27 mouse cellular contexts compared by ENCODE assay signal in the genomic region with DNA sequence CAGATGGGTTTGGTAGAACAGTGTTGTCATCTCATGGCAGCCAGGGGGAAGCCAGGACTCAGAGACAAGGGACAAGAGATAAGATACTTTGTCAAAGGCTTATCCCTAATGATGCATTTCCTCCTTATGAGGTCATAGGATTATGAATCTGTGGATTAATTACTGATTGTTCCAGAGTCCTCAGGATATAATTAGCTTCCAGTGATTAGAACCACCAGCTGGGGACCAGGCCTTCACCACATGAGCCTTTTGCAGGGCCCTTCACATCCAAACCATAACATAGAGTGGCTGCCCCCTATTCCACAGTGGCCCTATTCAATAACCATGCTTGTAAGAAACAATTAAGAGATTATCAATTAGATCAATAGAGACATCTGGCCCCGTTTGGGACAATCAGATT. TPM values are rescaled to one million over a fixed set of nuclear protein-coding genes. Genes with fewer than 3 reads are reported as not detected.
DNase-seq lines count a peak whose midpoint lies in the region; ATAC-seq and TF ChIP-seq lines count a peak whose summit lies in the region.
"Had no signal": no experiment of that assay in that cellular context is flagged by ENCODE, and none has a peak within 500 bp of the region (broad histone marks: within the 10 kb centered on the region; RNA-seq: fewer than 3 reads in every experiment).

No protein-coding gene starts in this region.

- H3K4me1 ChIP-seq in forebrain, postnatal 0 days (ENCODE audit: insufficient read depth): no peaks in the 10 kb centered on the region
- H3K4me1 ChIP-seq in forebrain, embryonic 16.5 days (replicated peaks; ENCODE audit: control insufficient read depth, insufficient read depth, low read length): no peaks in the 10 kb centered on the region
- no peaks in the 10 kb centered on the region; the same call in 1 of the 2 replicates for H3K4me1 ChIP-seq in intestine, embryonic 14.5 days (replicated peaks; ENCODE audit: control insufficient read depth, insufficient read depth, low read length)
- H3K4me1 ChIP-seq in intestine, postnatal 0 days (replicated peaks; ENCODE audit: control insufficient read depth, insufficient read depth, low read length): no peaks in the 10 kb centered on the region
- no peaks in the 10 kb centered on the region for H3K4me1 ChIP-seq in midbrain, embryonic 13.5 days (replicated peaks)
- H3K4me1 ChIP-seq in midbrain, embryonic 10.5 days: peaks cover 6% of the 10 kb centered on the region; the same call in 1 of the 2 replicates
- H3K4me1 ChIP-seq in forebrain, embryonic 14.5 days (ENCODE audit: control insufficient read depth, insufficient read depth, low read length): no peaks in the 10 kb centered on the region
- H3K4me1 ChIP-seq: forebrain, embryonic 15.5 days; hindbrain, embryonic 15.5 days; intestine, embryonic 15.5 days; megakaryocyte, embryonic 14.5 days had no signal

- 3% methylated on average over 1 of the region's 1 CpGs for WGBS in forebrain, postnatal 0 days
- WGBS in forebrain, embryonic 16.5 days: 32% methylated on average over 1 of the region's 1 CpGs
- WGBS in intestine, embryonic 14.5 days: 70% methylated on average over 1 of the region's 1 CpGs
- 59% methylated on average over 1 of the region's 1 CpGs for WGBS in intestine, postnatal 0 days
- 34% methylated on average over 1 of the region's 1 CpGs for WGBS in midbrain, embryonic 13.5 days
- WGBS in midbrain, embryonic 10.5 days: 59% methylated on average over 1 of the region's 1 CpGs
- WGBS in forebrain, embryonic 14.5 days: 18% methylated on average over 1 of the region's 1 CpGs

- no peak overlapping the region for H3K9ac ChIP-seq in forebrain, postnatal 0 days
- H3K9ac ChIP-seq in forebrain, embryonic 16.5 days (replicated peaks; ENCODE audit: low read depth, low read length): no peak overlapping the region
- H3K9ac ChIP-seq in intestine, embryonic 14.5 days (ENCODE audit: low read length): no peak overlapping the region
- no peak overlapping the region for H3K9ac ChIP-seq in intestine, postnatal 0 days (ENCODE audit: low read depth, low read length)
- no peak overlapping the region for H3K9ac ChIP-seq in midbrain, embryonic 13.5 days (replicated peaks)
- H3K9ac ChIP-seq in forebrain, embryonic 14.5 days (ENCODE audit: low read length): no peak overlapping the region
- H3K9ac ChIP-seq: embryonic facial prominence, embryonic 12.5 days; forebrain, embryonic 15.5 days; hindbrain, embryonic 15.5 days; intestine, embryonic 15.5 days; liver, embryonic 12.5 days; liver, postnatal 0 days; neural tube, embryonic 13.5 days had no signal

- no peaks in the 10 kb centered on the region for H3K27me3 ChIP-seq in forebrain, postnatal 0 days (ENCODE audit: insufficient read depth, low read length)
- no peaks in the 10 kb centered on the region for H3K27me3 ChIP-seq in forebrain, embryonic 16.5 days (replicated peaks; ENCODE audit: control insufficient read depth, insufficient read depth, low read length)
- no peaks in the 10 kb centered on the region for H3K27me3 ChIP-seq in intestine, embryonic 14.5 days (replicated peaks; ENCODE audit: control insufficient read depth, insufficient read depth, low read length)
- H3K27me3 ChIP-seq in intestine, postnatal 0 days (replicated peaks; ENCODE audit: control insufficient read depth, insufficient read depth, low read length): no peaks in the 10 kb centered on the region
- H3K27me3 ChIP-seq in midbrain, embryonic 13.5 days: no peaks in the 10 kb centered on the region
- no peaks in the 10 kb centered on the region for H3K27me3 ChIP-seq in midbrain, embryonic 10.5 days (ENCODE audit: low read depth, poor library complexity, severe bottlenecking)
- no peaks in the 10 kb centered on the region for H3K27me3 ChIP-seq in forebrain, embryonic 14.5 days (replicated peaks; ENCODE audit: control insufficient read depth, insufficient read depth, low read length)
- H3K27me3 ChIP-seq: CH12.LX; embryonic facial prominence, embryonic 12.5 days; forebrain, embryonic 15.5 days; hindbrain, embryonic 15.5 days; intestine, embryonic 15.5 days; liver, embryonic 12.5 days; megakaryocyte, embryonic 14.5 days; neural tube, embryonic 13.5 days had no signal

- no peak overlapping the region for H3K27ac ChIP-seq in forebrain, postnatal 0 days (ENCODE audit: low read depth, low read length)
- H3K27ac ChIP-seq in forebrain, embryonic 16.5 days (ENCODE audit: low read length): no peak overlapping the region
- no peak overlapping the region for H3K27ac ChIP-seq in intestine, embryonic 14.5 days (ENCODE audit: low read depth)
- no peak overlapping the region for H3K27ac ChIP-seq in intestine, postnatal 0 days (ENCODE audit: low read depth, low read length)
- H3K27ac ChIP-seq in midbrain, embryonic 13.5 days: no peak overlapping the region
- no peak overlapping the region for H3K27ac ChIP-seq in midbrain, embryonic 10.5 days (replicated peaks)
- no peak overlapping the region for H3K27ac ChIP-seq in forebrain, embryonic 14.5 days (ENCODE audit: low read depth, low read length)
- H3K27ac ChIP-seq: embryonic facial prominence, embryonic 12.5 days; forebrain, embryonic 15.5 days; hindbrain, embryonic 15.5 days; intestine, embryonic 15.5 days; liver, embryonic 12.5 days; neural tube, embryonic 13.5 days had no signal

- 0 out of 2 replicates have a peak, but pooled peaks have one; percentile 27 for ATAC-seq in forebrain, postnatal 0 days
- no peak for ATAC-seq in forebrain, embryonic 16.5 days
- ATAC-seq in intestine, embryonic 14.5 days (replicated peaks; ENCODE audit: low FRiP score, low TSS enrichment, low read depth): no peak
- no peak for ATAC-seq in intestine, postnatal 0 days
- ATAC-seq in midbrain, embryonic 13.5 days: peak; percentile 76
- no peak for ATAC-seq in forebrain, embryonic 14.5 days
- ATAC-seq: forebrain, embryonic 15.5 days; liver, embryonic 12.5 days had no signal

- no peaks in the 10 kb centered on the region for H3K9me3 ChIP-seq in forebrain, postnatal 0 days (ENCODE audit: low read length)
- peaks cover 2% of the 10 kb centered on the region; the same call in 1 of the 2 replicates for H3K9me3 ChIP-seq in forebrain, embryonic 16.5 days (ENCODE audit: control insufficient read depth, low read length)
- no peaks in the 10 kb centered on the region for H3K9me3 ChIP-seq in intestine, embryonic 14.5 days (ENCODE audit: control insufficient read depth, low read length)
- no peaks in the 10 kb centered on the region for H3K9me3 ChIP-seq in intestine, postnatal 0 days (ENCODE audit: control insufficient read depth)
- H3K9me3 ChIP-seq in midbrain, embryonic 13.5 days: no peaks in the 10 kb centered on the region
- H3K9me3 ChIP-seq in midbrain, embryonic 10.5 days (replicated peaks): no peaks in the 10 kb centered on the region
- no peaks in the 10 kb centered on the region for H3K9me3 ChIP-seq in forebrain, embryonic 14.5 days (replicated peaks; ENCODE audit: control insufficient read depth, low read length)
- H3K9me3 ChIP-seq: embryonic facial prominence, embryonic 12.5 days; forebrain, embryonic 15.5 days; hindbrain, embryonic 15.5 days; intestine, embryonic 15.5 days; liver, embryonic 12.5 days; neural tube, embryonic 13.5 days had no signal

- no peak for DNase-seq in forebrain, postnatal 0 days
- peak; percentile 31 for DNase-seq in intestine, embryonic 14.5 days (ENCODE audit: low spot score)
- DNase-seq in midbrain, embryonic 10.5 days (ENCODE audit: low spot score): no peak
- peak; percentile 53 for DNase-seq in retina, postnatal 7 days (ENCODE audit: low read depth, low spot score)
- DNase-seq in forebrain, embryonic 14.5 days (ENCODE audit: low spot score): no peak
- DNase-seq: adrenal gland, adult 8-10 months; cerebellum, adult 8-10 months; embryo, embryonic 11 days; heart, postnatal 14 days; kidney, adult 8-10 months; kidney, postnatal 25 days; layer of hippocampus, postnatal 36 days; left cerebral cortex, postnatal 4 days; liver, postnatal 0 days; lung, postnatal 4 days; right cerebral cortex, postnatal 4 days had no signal

- TF ChIP-seq CTCF in forebrain, postnatal 0 days (IDR thresholded peaks at IDR 0.05; ENCODE audit: low read depth): no peak
- no peak for TF ChIP-seq CTCF in intestine, postnatal 0 days (IDR thresholded peaks at IDR 0.05; ENCODE audit: low read depth)

- H3K4me3 ChIP-seq in forebrain, postnatal 0 days (ENCODE audit: low read depth, low read length): no peak overlapping the region
- H3K4me3 ChIP-seq in forebrain, embryonic 16.5 days (replicated peaks; ENCODE audit: low read length): no peak overlapping the region
- no peak overlapping the region for H3K4me3 ChIP-seq in intestine, embryonic 14.5 days (ENCODE audit: low read depth, low read length)
- no peak overlapping the region for H3K4me3 ChIP-seq in intestine, postnatal 0 days (ENCODE audit: low read depth, low read length)
- H3K4me3 ChIP-seq in midbrain, embryonic 13.5 days (replicated peaks): no peak overlapping the region
- H3K4me3 ChIP-seq in midbrain, embryonic 10.5 days: no peak overlapping the region
- H3K4me3 ChIP-seq in forebrain, embryonic 14.5 days (ENCODE audit: low read depth, low read length): no peak overlapping the region
- H3K4me3 ChIP-seq: embryonic facial prominence, embryonic 12.5 days; forebrain, embryonic 15.5 days; hindbrain, embryonic 15.5 days; intestine, embryonic 15.5 days; liver, embryonic 12.5 days; megakaryocyte, embryonic 14.5 days; neural tube, embryonic 13.5 days had no signal

- no peak overlapping the region for H3K4me2 ChIP-seq in forebrain, postnatal 0 days (ENCODE audit: low read depth)
- no peak overlapping the region for H3K4me2 ChIP-seq in forebrain, embryonic 16.5 days (ENCODE audit: low read length)
- H3K4me2 ChIP-seq in intestine, embryonic 14.5 days (ENCODE audit: low read length): no peak overlapping the region
- no peak overlapping the region for H3K4me2 ChIP-seq in intestine, postnatal 0 days (replicated peaks; ENCODE audit: low read depth)
- no peak overlapping the region for H3K4me2 ChIP-seq in midbrain, embryonic 13.5 days (replicated peaks)
- no peak overlapping the region for H3K4me2 ChIP-seq in forebrain, embryonic 14.5 days (ENCODE audit: low read length)
- H3K4me2 ChIP-seq: embryonic facial prominence, embryonic 12.5 days; forebrain, embryonic 15.5 days; hindbrain, embryonic 15.5 days; intestine, embryonic 15.5 days; liver, embryonic 12.5 days; neural tube, embryonic 13.5 days had no signal

- no peaks in the 10 kb centered on the region for H3K36me3 ChIP-seq in forebrain, postnatal 0 days (ENCODE audit: insufficient read depth)
- H3K36me3 ChIP-seq in forebrain, embryonic 16.5 days (ENCODE audit: control insufficient read depth, insufficient read depth): no peaks in the 10 kb centered on the region
- no peaks in the 10 kb centered on the region for H3K36me3 ChIP-seq in intestine, embryonic 14.5 days (ENCODE audit: control insufficient read depth, insufficient read depth, low read length)
- no peaks in the 10 kb centered on the region for H3K36me3 ChIP-seq in intestine, postnatal 0 days (ENCODE audit: control insufficient read depth, insufficient read depth)
- no peaks in the 10 kb centered on the region for H3K36me3 ChIP-seq in midbrain, embryonic 13.5 days
- H3K36me3 ChIP-seq in midbrain, embryonic 10.5 days: no peaks in the 10 kb centered on the region
- H3K36me3 ChIP-seq in forebrain, embryonic 14.5 days (ENCODE audit: control insufficient read depth, insufficient read depth, low read length): no peaks in the 10 kb centered on the region
- H3K36me3 ChIP-seq: embryonic facial prominence, embryonic 12.5 days; forebrain, embryonic 15.5 days; hindbrain, embryonic 15.5 days; intestine, embryonic 15.5 days; liver, embryonic 12.5 days; neural tube, embryonic 13.5 days had no signal

RNA-seq across cellular contexts. Expression of a gene that starts 32.4 kb away (rescaled TPM):
- 2.8 and 3.2 TPM in 2 replicates for total RNA-seq in forebrain, postnatal 0 days (2014; rRNA removed)
- 0.86 and 1.3 TPM in 2 replicates for polyA plus RNA-seq in forebrain, postnatal 0 days (2015; fragmentation: Nextera tagmentation; extraction: Ambion mirVana)
- 1.3 and 1.6 TPM in 2 replicates for polyA plus RNA-seq in forebrain, embryonic 16.5 days (2015; fragmentation: Nextera tagmentation; extraction: Ambion mirVana)
- polyA plus RNA-seq in intestine, embryonic 14.5 days (2014; fragmentation: Nextera tagmentation; extraction: Ambion mirVana): 7.8 and 7.9 TPM in 2 replicates
- polyA plus RNA-seq in intestine, postnatal 0 days (2015; fragmentation: Nextera tagmentation; extraction: Ambion mirVana): 7.2 and 7.8 TPM in 2 replicates
- 1.7 and 1.9 TPM in 2 replicates for polyA plus RNA-seq in midbrain, embryonic 13.5 days (2015; fragmentation: Nextera tagmentation; extraction: Ambion mirVana)
- polyA plus RNA-seq in midbrain, embryonic 10.5 days (2016; fragmentation: Nextera tagmentation; extraction: Ambion mirVana): 7.3 and 9.1 TPM in 2 replicates
- 1.1 and 1.4 TPM in 2 replicates for polyA plus RNA-seq in forebrain, embryonic 14.5 days (2014; fragmentation: Nextera tagmentation; extraction: Ambion mirVana)

Comparison
In these comparisons a context has a peak if more than half of its experiments do, and no peak if none do; other contexts are left out.
1. ATAC-seq: peak in forebrain, postnatal 0 days (single experiment) and midbrain, embryonic 13.5 days (single experiment); none in forebrain, embryonic 16.5 days (single experiment), intestine, embryonic 14.5 days (single experiment), intestine, postnatal 0 days (single experiment) and forebrain, embryonic 14.5 days (single experiment).
2. DNase-seq: peak in intestine, embryonic 14.5 days (single experiment) and retina, postnatal 7 days (single experiment); none in forebrain, postnatal 0 days (single experiment), midbrain, embryonic 10.5 days (single experiment) and forebrain, embryonic 14.5 days (single experiment).